In genomic region chrX:150564644-150565357, GRCm38 (mm10) we compare ENCODE assay signal across 19 mouse cellular contexts. TPM values are rescaled to one million over a fixed set of nuclear protein-coding genes. Genes with fewer than 3 reads are reported as not detected.
A peak's percentile ranks its signal among the peaks of the same experiment; 100 is the strongest.
DNase-seq lines count a peak whose midpoint lies in the region; ATAC-seq and TF ChIP-seq lines count a peak whose summit lies in the region.
"Had no signal": no experiment of that assay in that cellular context is flagged by ENCODE, and none has a peak within 500 bp of the region (broad histone marks: within the 10 kb centered on the region; RNA-seq: fewer than 3 reads in every experiment).

No protein-coding gene starts in this region.

- no peak for DNase-seq in heart, postnatal 36 days
- DNase-seq in c-Kit-positive CD71-negative TER-119-negative erythroid progenitor cells, embryonic 14.5 days (ENCODE audit: low read depth), result peak; percentile 8
- no peak for DNase-seq in liver, embryonic 11.5 days (ENCODE audit: low spot score)
- no peak for DNase-seq in kidney, adult 2 months
- no peak for DNase-seq in right cerebral cortex, postnatal 14 days
- DNase-seq in frontal cortex, postnatal 36 days (ENCODE audit: low spot score in 2 of 2), result no peak
- DNase-seq: cerebellum, adult 2 months; gastrocnemius, postnatal 10 days; kidney, postnatal 14 days; lung, adult 18-20 months; lung, postnatal 4 days; thymus, postnatal 4 days had no signal

- WGBS in heart, embryonic 11.5 days (ENCODE audit: insufficient replicate concordance), result 80% methylated on average over 12 of the region's 12 CpGs
- 58% methylated on average over 11 of the region's 12 CpGs for WGBS in liver, embryonic 11.5 days
- WGBS in kidney, adult 2 months, result 94% methylated on average over 12 of the region's 12 CpGs

- H3K4me1 ChIP-seq in heart, embryonic 11.5 days (ENCODE audit: control insufficient read depth, insufficient read depth, low read length), result no peaks in the 10 kb centered on the region
- H3K4me1 ChIP-seq in liver, embryonic 11.5 days (replicated peaks; ENCODE audit: control insufficient read depth, insufficient read depth, low read length), result no peaks in the 10 kb centered on the region; the same call in 1 of the 2 replicates
- H3K4me1 ChIP-seq in kidney, adult 2 months (ENCODE audit: control insufficient read depth, insufficient read depth, low read length), result no peaks in the 10 kb centered on the region
- H3K4me1 ChIP-seq: embryonic facial prominence, embryonic 15.5 days; forebrain, embryonic 15.5 days; hindbrain, embryonic 12.5 days had no signal

- H3K9ac ChIP-seq in heart, embryonic 11.5 days (ENCODE audit: low read depth, low read length), result no peak overlapping the region
- H3K9ac ChIP-seq in liver, embryonic 11.5 days (ENCODE audit: low read depth, low read length), result no peak overlapping the region
- H3K9ac ChIP-seq: embryonic facial prominence, embryonic 15.5 days; forebrain, embryonic 15.5 days; hindbrain, embryonic 12.5 days had no signal

- ATAC-seq in heart, embryonic 11.5 days (replicated peaks; ENCODE audit: insufficient number of reproducible peaks, low FRiP score, low TSS enrichment), result peak; percentile 89
- ATAC-seq in liver, embryonic 11.5 days (replicated peaks; ENCODE audit: low FRiP score), result peak; percentile 100
- peak; percentile 100 for ATAC-seq in megakaryocyte-erythroid progenitor cell, adult 5-6 weeks (replicated peaks; ENCODE audit: low FRiP score, low TSS enrichment, poor library complexity, severe bottlenecking)
- ATAC-seq: forebrain, embryonic 15.5 days; Patski had no signal

- H3K4me2 ChIP-seq in heart, embryonic 11.5 days, result no peak overlapping the region
- H3K4me2 ChIP-seq in liver, embryonic 11.5 days, result peak overlapping the region; percentile 21
- H3K4me2 ChIP-seq: embryonic facial prominence, embryonic 15.5 days; forebrain, embryonic 15.5 days; hindbrain, embryonic 12.5 days had no signal

- H3K9me3 ChIP-seq in heart, embryonic 11.5 days (replicated peaks; ENCODE audit: control insufficient read depth, low read length), result no peaks in the 10 kb centered on the region
- H3K9me3 ChIP-seq in liver, embryonic 11.5 days (ENCODE audit: control insufficient read depth, low read length), result no peaks in the 10 kb centered on the region
- H3K9me3 ChIP-seq: embryonic facial prominence, embryonic 15.5 days; forebrain, embryonic 15.5 days; hindbrain, embryonic 12.5 days had no signal

- intact Hi-C loops in heart, postnatal 36 days (cut with DNase I), result no loop called here

- TF ChIP-seq POLR2A in kidney, adult 2 months (IDR thresholded peaks at IDR 0.05; ENCODE audit: low read depth, low read length), result no peak

- no peaks in the 10 kb centered on the region for H3K36me3 ChIP-seq in heart, embryonic 11.5 days (ENCODE audit: control insufficient read depth, insufficient read depth, low read length)
- no peaks in the 10 kb centered on the region; the same call in 1 of the 2 replicates for H3K36me3 ChIP-seq in liver, embryonic 11.5 days (ENCODE audit: control insufficient read depth, insufficient read depth, low read length)
- H3K36me3 ChIP-seq in kidney, adult 2 months (ENCODE audit: control insufficient read depth, insufficient read depth, low read length), result no peaks in the 10 kb centered on the region
- H3K36me3 ChIP-seq: embryonic facial prominence, embryonic 15.5 days; forebrain, embryonic 15.5 days; hindbrain, embryonic 12.5 days had no signal

- H3K27me3 ChIP-seq in heart, embryonic 11.5 days (ENCODE audit: control insufficient read depth, insufficient read depth, low read length), result no peaks in the 10 kb centered on the region
- no peaks in the 10 kb centered on the region; the same call in 1 of the 2 replicates for H3K27me3 ChIP-seq in liver, embryonic 11.5 days (replicated peaks; ENCODE audit: control insufficient read depth, insufficient read depth, low read length)
- H3K27me3 ChIP-seq in kidney, adult 2 months (replicated peaks; ENCODE audit: control insufficient read depth, insufficient read depth, low read length), result no peaks in the 10 kb centered on the region
- H3K27me3 ChIP-seq: CH12.LX; forebrain, embryonic 15.5 days had no signal

- H3K27ac ChIP-seq in heart, embryonic 11.5 days (ENCODE audit: low read depth, low read length), result peak overlapping the region; percentile 4; the same call in 1 of the 2 replicates
- peak overlapping the region; percentile 81 for H3K27ac ChIP-seq in liver, embryonic 11.5 days (ENCODE audit: low read depth, low read length)
- H3K27ac ChIP-seq in kidney, adult 2 months (ENCODE audit: insufficient read depth, low read depth, low read length), result no peak overlapping the region
- H3K27ac ChIP-seq: embryonic facial prominence, embryonic 15.5 days; forebrain, embryonic 15.5 days; hindbrain, embryonic 12.5 days had no signal

- TF ChIP-seq CTCF in kidney, adult 2 months (conservative IDR thresholded peaks at IDR 0.05; ENCODE audit: insufficient read depth, insufficient read length, low read depth, low read length), result no peak

- H3K4me3 ChIP-seq in heart, embryonic 11.5 days (ENCODE audit: low read depth, low read length), result no peak overlapping the region
- no peak overlapping the region for H3K4me3 ChIP-seq in liver, embryonic 11.5 days (ENCODE audit: low read depth, low read length)
- H3K4me3 ChIP-seq in kidney, adult 2 months (ENCODE audit: insufficient read depth, low read depth, low read length), result no peak overlapping the region
- H3K4me3 ChIP-seq: embryonic facial prominence, embryonic 15.5 days; forebrain, embryonic 15.5 days; hindbrain, embryonic 12.5 days had no signal

RNA-seq across cellular contexts. Expression of gene Alas2, which starts 17.6 kb away (rescaled TPM):
- 176 and 196 TPM in 2 replicates for polyA plus RNA-seq in heart, embryonic 11.5 days (2014; fragmentation: Nextera tagmentation; extraction: Ambion mirVana)
- total RNA-seq in heart, postnatal 36 days (2021), result 100 to 1,000 TPM; 108 to 154 TPM
- 170 and 201 TPM in 2 replicates for polyA plus RNA-seq in liver, embryonic 11.5 days (2014; fragmentation: Nextera tagmentation; extraction: Ambion mirVana)
- total RNA-seq in megakaryocyte-erythroid progenitor cell, adult 5-6 weeks (2014; fragmentation: Nextera tagmentation), result 2.1 TPM in 1 of 2 replicates, not detected in the other
- total RNA-seq in megakaryocyte-erythroid progenitor cell, adult 5-6 weeks (2017), result 0.23 and 4.6 TPM in 2 replicates
- 20.2 and 24.9 TPM in 2 replicates for polyA plus RNA-seq in kidney, adult 2 months (2012; rRNA removed)

RNA-seq across cellular contexts. Expression of gene Pfkfb1, which starts 23.2 kb away (rescaled TPM):
- polyA plus RNA-seq in heart, embryonic 11.5 days (2014; fragmentation: Nextera tagmentation; extraction: Ambion mirVana), result 9.2 and 11.3 TPM in 2 replicates
- 10 to 100 TPM in 1 of 2 experiments, 1 to 10 TPM in 1; 9.7 to 10.4 TPM for total RNA-seq in heart, postnatal 36 days (2021)
- polyA plus RNA-seq in liver, embryonic 11.5 days (2014; fragmentation: Nextera tagmentation; extraction: Ambion mirVana), result 8.5 and 10.3 TPM in 2 replicates
- 5.9 and 7.4 TPM in 2 replicates for total RNA-seq in megakaryocyte-erythroid progenitor cell, adult 5-6 weeks (2014; fragmentation: Nextera tagmentation)
- total RNA-seq in megakaryocyte-erythroid progenitor cell, adult 5-6 weeks (2017), result 1.2 and 1.8 TPM in 2 replicates
- polyA plus RNA-seq in kidney, adult 2 months (2012; rRNA removed), result 5.5 and 5.8 TPM in 2 replicates

RNA-seq across cellular contexts. Expression of gene Apex2, which starts 24.9 kb away (rescaled TPM):
- polyA plus RNA-seq in heart, embryonic 11.5 days (2014; fragmentation: Nextera tagmentation; extraction: Ambion mirVana), result 18.2 and 18.4 TPM in 2 replicates
- 10 to 100 TPM in 1 of 2 experiments, 1 to 10 TPM in 1; 8.0 to 10.6 TPM for total RNA-seq in heart, postnatal 36 days (2021)
- polyA plus RNA-seq in liver, embryonic 11.5 days (2014; fragmentation: Nextera tagmentation; extraction: Ambion mirVana), result 20.1 and 20.7 TPM in 2 replicates
- 26.0 and 28.3 TPM in 2 replicates for total RNA-seq in megakaryocyte-erythroid progenitor cell, adult 5-6 weeks (2014; fragmentation: Nextera tagmentation)
- 5.0 and 5.2 TPM in 2 replicates for total RNA-seq in megakaryocyte-erythroid progenitor cell, adult 5-6 weeks (2017)
- 12.5 and 13.0 TPM in 2 replicates for polyA plus RNA-seq in kidney, adult 2 months (2012; rRNA removed)
